Mouse (Mus musculus) CH12.LX (cell line): ENCODE data around the gene Haus2. TPM values are rescaled to one million over a fixed set of nuclear protein-coding genes. Genes with fewer than 3 reads are reported as not detected.
A peak's percentile ranks its signal among the peaks of the same experiment; 100 is the strongest.

ENCODE experiments used
- DNase-seq: peaks from one replicate; pipeline ENCODE4 v3.0.0-alpha.2; 2013; ENCODE audit errors: extremely low read depth
- H3K27ac ChIP-seq: 2 replicates; pipeline ENCODE4 v1.5.1; 2012; ENCODE audit warnings: low read depth, mild to moderate bottlenecking, control low read depth, moderate library complexity; ENCODE audit not compliant: insufficient read depth
- H3K27me3 ChIP-seq: replicated peaks from 2 replicates; pipeline ENCODE3; 2012; ENCODE audit warnings: inconsistent platforms
- H3K36me3 ChIP-seq, 2 experiments: replicated peaks in 1 of 2; 2 replicates each; pipeline versions ENCODE3 to v1.6.1; 2012; ENCODE audit warnings: inconsistent platforms in 1 of 2, low read length in 1 of 2, mild to moderate bottlenecking in 1 of 2, mixed read lengths in 1 of 2, moderate library complexity in 1 of 2; ENCODE audit not compliant: control insufficient read depth in 1 of 2, insufficient read depth in 1 of 2
- H3K4me1 ChIP-seq, 2 experiments: 2 replicates each; pipeline ENCODE4 v1.6.1; 2012; ENCODE audit warnings: inconsistent platforms in 1 of 2, moderate library complexity in 1 of 2; ENCODE audit not compliant: insufficient read depth in 2 of 2, control insufficient read depth in 1 of 2
- H3K4me2 ChIP-seq: 2 replicates; pipeline ENCODE4 v1.6.1; 2012; ENCODE audit warnings: low read depth, mild to moderate bottlenecking, control low read depth; ENCODE audit not compliant: poor library complexity, insufficient read depth, severe bottlenecking
- H3K4me3 ChIP-seq, 3 experiments: fragments of 150-350 bp in 1 of 3; sonication (generic) in 1 of 3; replicated peaks in 1 of 3; 2 replicates each; pipeline versions ENCODE3 to v1.5.1; 2011 to 2012; ENCODE audit warnings: low read depth in 2 of 3, low read length in 2 of 3, mild to moderate bottlenecking in 2 of 3, moderate library complexity in 2 of 3, control low read depth in 1 of 3, improper control_type of control experiment in 1 of 3, inconsistent platforms in 1 of 3, mixed read lengths in 1 of 3; ENCODE audit not compliant: poor library complexity in 1 of 3
- H3K79me2 ChIP-seq: replicated peaks from 2 replicates; pipeline ENCODE4 v1.6.1; 2012; ENCODE audit warnings: mild to moderate bottlenecking, moderate library complexity; ENCODE audit not compliant: control insufficient read depth, poor library complexity, insufficient read depth, severe bottlenecking; ENCODE audit errors: extremely low read depth
- H3K9ac ChIP-seq: 2 replicates; pipeline ENCODE4 v1.6.1; 2012; ENCODE audit warnings: low read depth, mild to moderate bottlenecking, control low read depth, moderate library complexity; ENCODE audit not compliant: insufficient read depth
- H3K9me3 ChIP-seq: replicated peaks from 2 replicates; pipeline ENCODE3; 2012; ENCODE audit warnings: low read length, inconsistent platforms, mixed read lengths
- BHLHE40 ChIP-seq: IDR thresholded peaks from 2 replicates; pipeline ENCODE4 v1.6.1; 2011; ENCODE audit warnings: mild to moderate bottlenecking, low read depth, low read length, improper control_type of control experiment
- CHD1 ChIP-seq: IDR thresholded peaks from 2 replicates; pipeline ENCODE4 v1.6.1; 2012; ENCODE audit warnings: low read depth, low read length, improper control_type of control experiment, inconsistent platforms
- CHD2 ChIP-seq: IDR thresholded peaks from 2 replicates; pipeline ENCODE4 v1.6.1; 2011; ENCODE audit warnings: low read length, improper control_type of control experiment
- CTCF ChIP-seq, 2 experiments: IDR thresholded peaks in 1 of 2; conservative IDR thresholded peaks in 1 of 2; 2 replicates each; pipeline ENCODE4 v1.5.1; 2011 to 2012; ENCODE audit warnings: low read depth in 2 of 2, low read length in 2 of 2, improper control_type of control experiment in 1 of 2, inconsistent platforms in 1 of 2, mild to moderate bottlenecking in 1 of 2, moderate library complexity in 1 of 2
- E2F4 ChIP-seq: IDR thresholded peaks from 2 replicates; pipeline ENCODE4 v1.6.1; 2011; ENCODE audit warnings: low read depth, low read length, improper control_type of control experiment; ENCODE audit not compliant: insufficient replicate concordance
- ELF1 ChIP-seq: IDR thresholded peaks from 2 replicates; pipeline ENCODE4 v1.6.1; 2014; ENCODE audit warnings: low read depth, mild to moderate bottlenecking, inconsistent platforms, low read length, improper control_type of control experiment
- EP300 ChIP-seq: IDR thresholded peaks from 2 replicates; pipeline ENCODE4 v1.6.1; 2011; ENCODE audit warnings: low read length, improper control_type of control experiment
- ETS1 ChIP-seq: conservative IDR thresholded peaks from 2 replicates; pipeline ENCODE4 v1.6.1; 2012; ENCODE audit warnings: low read depth, mild to moderate bottlenecking, inconsistent platforms, low read length, improper control_type of control experiment, moderate library complexity
- GABPA ChIP-seq: IDR thresholded peaks from 2 replicates; pipeline ENCODE4 v1.6.1; 2012; ENCODE audit warnings: low read depth, low read length, improper control_type of control experiment, inconsistent platforms; ENCODE audit not compliant: insufficient replicate concordance
- HCFC1 ChIP-seq: IDR thresholded peaks from 2 replicates; pipeline ENCODE4 v1.6.1; 2012; ENCODE audit warnings: low read depth, mild to moderate bottlenecking, inconsistent platforms, low read length, improper control_type of control experiment
- IRF4 ChIP-seq: IDR thresholded peaks from 2 replicates; pipeline ENCODE4 v1.6.1; 2014; ENCODE audit warnings: low read depth, mild to moderate bottlenecking, inconsistent platforms, low read length, improper control_type of control experiment
- JUN ChIP-seq: IDR thresholded peaks from 2 replicates; pipeline ENCODE4 v1.6.1; 2011; ENCODE audit warnings: low read depth, mild to moderate bottlenecking, low read length, improper control_type of control experiment, moderate library complexity; ENCODE audit not compliant: insufficient read depth
- JUND ChIP-seq: conservative IDR thresholded peaks from 2 replicates; pipeline ENCODE4 v1.6.1; 2011; ENCODE audit warnings: low read depth, low read length, improper control_type of control experiment
- KAT2A ChIP-seq: IDR thresholded peaks from 2 replicates; pipeline ENCODE4 v1.6.1; 2012; ENCODE audit warnings: low read length, improper control_type of control experiment, inconsistent platforms; ENCODE audit not compliant: insufficient replicate concordance
- MAFK ChIP-seq: IDR thresholded peaks from 2 replicates; pipeline ENCODE4 v1.6.1; 2011; ENCODE audit warnings: low read length, improper control_type of control experiment; ENCODE audit not compliant: insufficient replicate concordance
- MAX ChIP-seq: IDR thresholded peaks from 2 replicates; pipeline ENCODE4 v1.6.1; 2011; ENCODE audit warnings: low read length, improper control_type of control experiment
- MAZ ChIP-seq: IDR thresholded peaks from 2 replicates; pipeline ENCODE4 v1.6.1; 2012; ENCODE audit warnings: low read depth, mild to moderate bottlenecking, inconsistent platforms, low read length, improper control_type of control experiment, moderate library complexity
- MEF2A ChIP-seq: IDR thresholded peaks from 2 replicates; pipeline ENCODE4 v1.6.1; 2014; ENCODE audit warnings: low read depth, mild to moderate bottlenecking, inconsistent platforms, low read length, improper control_type of control experiment, borderline replicate concordance
- MXI1 ChIP-seq: IDR thresholded peaks from 2 replicates; pipeline ENCODE4 v1.6.1; 2011; ENCODE audit warnings: mild to moderate bottlenecking, low read depth, low read length, improper control_type of control experiment
- MYC ChIP-seq: IDR thresholded peaks from 2 replicates; pipeline ENCODE4 v1.6.1; 2011; ENCODE audit warnings: low read depth, mild to moderate bottlenecking, improper control_type of control experiment, low read length
- NELFE ChIP-seq: IDR thresholded peaks from 2 replicates; pipeline ENCODE4 v1.6.1; 2011; ENCODE audit warnings: low read depth, low read length, improper control_type of control experiment
- NRF1 ChIP-seq: IDR thresholded peaks from 2 replicates; pipeline ENCODE4 v1.6.1; 2014; ENCODE audit warnings: low read depth, mild to moderate bottlenecking, inconsistent platforms, low read length, improper control_type of control experiment, moderate library complexity
- PAX5 ChIP-seq: IDR thresholded peaks from 2 replicates; pipeline ENCODE4 v1.6.1; 2012; ENCODE audit warnings: low read length, inconsistent platforms, mixed read lengths
- POLR2A ChIP-seq: IDR thresholded peaks from 2 replicates; pipeline ENCODE4 v1.6.1; 2011; ENCODE audit warnings: low read depth, mild to moderate bottlenecking, improper control_type of control experiment, low read length
- POLR2AphosphoS2 ChIP-seq: IDR thresholded peaks from 2 replicates; pipeline ENCODE4 v1.6.1; 2011; ENCODE audit warnings: low read depth, low read length, improper control_type of control experiment
- RAD21 ChIP-seq: IDR thresholded peaks from 2 replicates; pipeline ENCODE4 v1.6.1; 2011; ENCODE audit warnings: low read depth, mild to moderate bottlenecking, low read length, improper control_type of control experiment, moderate library complexity
- RCOR1 ChIP-seq: conservative IDR thresholded peaks from 2 replicates; pipeline ENCODE4 v1.6.1; 2012; ENCODE audit warnings: low read depth, mild to moderate bottlenecking, inconsistent platforms, low read length, improper control_type of control experiment
- SIN3A ChIP-seq: IDR thresholded peaks from 2 replicates; pipeline ENCODE4 v1.6.1; 2012; ENCODE audit warnings: low read length, improper control_type of control experiment, inconsistent platforms
- SMC3 ChIP-seq: IDR thresholded peaks from 2 replicates; pipeline ENCODE4 v1.6.1; 2011; ENCODE audit warnings: low read depth, low read length, improper control_type of control experiment
- TBP ChIP-seq: conservative IDR thresholded peaks from 2 replicates; pipeline ENCODE4 v1.6.1; 2011; ENCODE audit warnings: low read depth, low read length, improper control_type of control experiment
- TCF12 ChIP-seq: IDR thresholded peaks from 2 replicates; pipeline ENCODE4 v1.6.1; 2014; ENCODE audit warnings: low read depth, mild to moderate bottlenecking, inconsistent platforms, low read length, improper control_type of control experiment
- UBTF ChIP-seq: IDR thresholded peaks from 2 replicates; pipeline ENCODE4 v1.6.1; 2012; ENCODE audit warnings: low read depth, mild to moderate bottlenecking, inconsistent platforms, low read length, improper control_type of control experiment, moderate library complexity
- USF1 ChIP-seq: IDR thresholded peaks from 2 replicates; pipeline ENCODE4 v1.6.1; 2014; ENCODE audit warnings: low read depth, mild to moderate bottlenecking, inconsistent platforms, low read length, improper control_type of control experiment
- USF2 ChIP-seq: conservative IDR thresholded peaks from 2 replicates; pipeline ENCODE4 v1.6.1; 2011; ENCODE audit warnings: low read depth, low read length, improper control_type of control experiment
- ZC3H11A ChIP-seq: IDR thresholded peaks from 2 replicates; pipeline ENCODE4 v1.6.1; 2012; ENCODE audit warnings: low read depth, mild to moderate bottlenecking, inconsistent platforms, low read length, improper control_type of control experiment
- ZKSCAN1 ChIP-seq: IDR thresholded peaks from 2 replicates; pipeline ENCODE4 v1.6.1; 2012; ENCODE audit warnings: low read depth, inconsistent platforms, low read length, improper control_type of control experiment, borderline replicate concordance
- ZMIZ1 ChIP-seq: IDR thresholded peaks from 2 replicates; pipeline ENCODE4 v1.6.1; 2012; ENCODE audit warnings: low read depth, mild to moderate bottlenecking, inconsistent platforms, low read length, improper control_type of control experiment
- ZNF384 ChIP-seq: IDR thresholded peaks from 2 replicates; pipeline ENCODE4 v1.6.1; 2012; ENCODE audit warnings: low read depth, low read length, improper control_type of control experiment, inconsistent platforms
- dilution Hi-C: fragments of 300-500 bp; cut with MboI; formaldehyde crosslinking; loops from 2 replicates; pipeline ENCODE4 v1.14.3; 2020; ENCODE audit warnings: low sequenced_read_pairs; ENCODE audit not compliant: extremely low pct_unique_long_range_greater_than_20kb, extremely low pct_ligation_motif_present
- in situ Hi-C: fragments of 300-500 bp; cut with MboI; formaldehyde crosslinking; loops from 3 replicates; pipeline ENCODE4 v1.14.3; 2019; ENCODE audit warnings: low sequenced_read_pairs, low pct_ligation_motif_present, low pct_unique_long_range_greater_than_20kb, mixed read lengths
- polyA plus RNA-seq: library from polyadenylated mRNA; unstranded; fragments of >175 nt; gene quantifications from 2 replicates; pipeline ENCODE4 v1.2.1, GENCODE M21; 2012; ENCODE audit warnings: low read depth; ENCODE audit not compliant: insufficient read length
- total RNA-seq, 2 experiments: library from RNA; depleted of rRNA; stranded (reverse); fragments of 300-350 nt in 1 of 2; fragments of >200 nt in 1 of 2; gene quantifications; 2 replicates each; pipeline ENCODE4 v1.2.3; 2012 to 2014

Haus2 gene
- total and polyA plus RNA-seq, 3 experiments = 12.8 to 37.8 (median 18.2) TPM

- Histone ChIP-seq H3K4me2 (peak within 1 kb of the TSS; percentile 96), H3K4me3 (peak within 1 kb of the TSS; percentile 67 to 98 (median 87)), H3K79me2 (peaks cover 56% of the 10 kb centered on the region), H3K9me3 (no peaks in the 10 kb centered on the region), H3K9ac (peak within 1 kb of the TSS; percentile 69), H3K36me3 (peaks cover 0 to 12% of the 10 kb centered on the region in 2 experiments), H3K27me3 (no peaks in the 10 kb centered on the region), H3K4me1 (peaks cover 4 to 40% of the 10 kb centered on the region in 2 experiments; a peak in 2 of 4 replicates), H3K27ac (peak within 1 kb of the TSS; percentile 81)
- peak; percentile 90 for DNase-seq
- TF ChIP-seq MXI1 (peak; percentile 81), JUND (no peak), PAX5 (no peak), MAZ (peak; percentile 99), ZNF384 (peak; percentile 63), ZC3H11A (no peak), USF2 (no peak), CTCF (conservative IDR thresholded peaks at IDR 0.05 in 1 of 2, IDR thresholded peaks at IDR 0.05 in 1 of 2; ENCODE audit: low read depth in 2 of 2, low read length in 2 of 2) (no peak), IRF4 (peak; percentile 58; the same call in 1 of the 2 replicates), GABPA (no peak), USF1 (no peak), MEF2A (peak; percentile 85), CHD2 (no peak), RAD21 (no peak), TBP (peak; percentile 80; the same call in 1 of the 2 replicates), SMC3 (no peak), POLR2A (peak; percentile 90), KAT2A (0 out of 2 replicates have a peak, but pooled peaks have one; percentile 71), BHLHE40 (peak; percentile 58), MAFK (no peak), NELFE (peak; percentile 85), CHD1 (no peak), E2F4 (0 out of 2 replicates have a peak, but pooled peaks have one; percentile 66), NRF1 (peak; percentile 92), EP300 (0 out of 2 replicates have a peak, but pooled peaks have one; percentile 8), POLR2AphosphoS2 (peak; percentile 76; the same call in 1 of the 2 replicates), JUN (no peak), MYC (peak; percentile 89), HCFC1 (peak; percentile 84), RCOR1 (no peak), SIN3A (peak; percentile 52; the same call in 1 of the 2 replicates), ELF1 (peak; percentile 74), ETS1 (peak; percentile 51), UBTF (peak; percentile 61; the same call in 1 of the 2 replicates), ZKSCAN1 (no peak; the same call in 1 of the 2 replicates), TCF12 (peak; percentile 90), MAX (peak; percentile 74), ZMIZ1 (peak; percentile 54; the same call in 1 of the 2 replicates)
- dilution Hi-C loops = no loop called here
- in situ Hi-C loops = no loop called here
Measured at GRCm38 (mm10) chr2:120563235-120563990, 45.8 kb upstream of the Haus2 start, which contains the start of gene Zfp106. Gene Zfp106 (minus strand): TSS chr2:120563843.
